Mouse (Mus musculus) spleen, adult 10 weeks (tissue): ENCODE data around the gene Tmem107. TPM values are rescaled to one million over a fixed set of nuclear protein-coding genes. Genes with fewer than 3 reads are reported as not detected.

Source experiments
- polyA plus RNA-seq: library from polyadenylated mRNA; stranded (reverse); fragments of 350-450 nt; fragmentation: Illumina TruSeq; extraction: RNeasy Lipid Tissue Mini Kit (QIAGEN cat#74804); gene quantifications from one replicate; pipeline ENCODE4 v1.2.3, GENCODE M21; 2015; ENCODE audit warnings: low replicate concordance; ENCODE audit not compliant: insufficient read depth

Tmem107 gene
- 3.2 TPM for polyA plus RNA-seq

GRCm38 (mm10) chr11:69070590-69071222 is at the start of gene Tmem107:
TSS of gene Tmem107 (plus strand) at chr11:69070806.

GRCm38 (mm10) chr11:69045531-69046394 is 24.8 kb upstream of the Tmem107 start, which contains the start of gene Aurkb:
TSS of gene Aurkb (plus strand) at chr11:69045647.

GRCm38 (mm10) chr11:69059357-69059974 is 11.1 kb upstream of the Tmem107 start, which contains the start of gene Borcs6:
TSS of gene Borcs6 (plus strand) at chr11:69059717.

GRCm38 (mm10) chr11:69088103-69088855 is 17.7 kb downstream of the Tmem107 start, which contains the start of gene Vamp2:
TSS of gene Vamp2 (plus strand) at chr11:69088490.

GRCm38 (mm10) chr11:69094697-69095429 is 24.3 kb downstream of the Tmem107 start, which contains the start of gene Per1:
TSS of gene Per1 (plus strand) at chr11:69095217.

GRCm38 (mm10) chr11:69120221-69121000 is 49.8 kb downstream of the Tmem107 start, which contains the start of gene Hes7:
TSS of gene Hes7 (plus strand) at chr11:69120404.

GRCm38 (mm10) chr11:69122336-69122951 is 51.8 kb downstream of the Tmem107 start, which contains the start of gene 9130213A22Rik:
TSS of gene 9130213A22Rik (minus strand) at chr11:69122589.

Other genes with a start within 250 kb of the Tmem107 start
- gene Ndel1, start 198.9 kb upstream of the Tmem107 start, polyA plus RNA-seq = 59.8 TPM
- not detected for gene Rnf222, start 182.3 kb upstream of the Tmem107 start, polyA plus RNA-seq
- gene Rpl26, start 169.2 kb upstream of the Tmem107 start, polyA plus RNA-seq = 3,091 TPM
- not detected for gene Odf4, start 143.7 kb upstream of the Tmem107 start, polyA plus RNA-seq
- gene Arhgef15, start 113.3 kb upstream of the Tmem107 start, polyA plus RNA-seq = 3.7 TPM
- gene Slc25a35, start 102.7 kb upstream of the Tmem107 start, polyA plus RNA-seq = 16.7 TPM
- 9.7 TPM for gene Rangrf, start 95.6 kb upstream of the Tmem107 start, polyA plus RNA-seq
- 14.9 TPM for gene Pfas, start 62.3 kb upstream of the Tmem107 start, polyA plus RNA-seq
- 16.9 TPM for gene Ctc1, start 54.9 kb upstream of the Tmem107 start, polyA plus RNA-seq
- gene Aurkb, start 25.2 kb upstream of the Tmem107 start, polyA plus RNA-seq = 18.1 TPM
- 6.8 TPM for gene Borcs6, start 11.1 kb upstream of the Tmem107 start, polyA plus RNA-seq
- 199 TPM for gene Vamp2, start 17.7 kb downstream of the Tmem107 start, polyA plus RNA-seq
- 8.1 TPM for gene Per1, start 24.4 kb downstream of the Tmem107 start, polyA plus RNA-seq
- 0.12 TPM for gene Hes7, start 49.6 kb downstream of the Tmem107 start, polyA plus RNA-seq
- gene 9130213A22Rik, start 51.8 kb downstream of the Tmem107 start, polyA plus RNA-seq = 0.44 TPM
- gene Aloxe3, start 55.1 kb downstream of the Tmem107 start, polyA plus RNA-seq = 0.50 TPM
- gene Alox12b, start 86.2 kb downstream of the Tmem107 start, polyA plus RNA-seq = not detected
- gene Alox8, start 127.0 kb downstream of the Tmem107 start, polyA plus RNA-seq = 0.25 TPM
- gene Gucy2e, start 166.2 kb downstream of the Tmem107 start, polyA plus RNA-seq = 0.06 TPM